Mouse (Mus musculus) thymus, adult 18-20 months (tissue): ENCODE measurements around the gene Ikzf1.

ENCODE experiments used
- DNase-seq, 2 experiments: peaks; one replicate each; pipeline ENCODE4 v3.0.0; 2022; ENCODE audit warnings: mixed read lengths in 2 of 2

Ikzf1 gene

GRCm38 (mm10) chr11:11725252-11725875, 40.6 kb downstream of the Ikzf1 start:
- peak; percentile 51 to 68 for DNase-seq

DNA sequence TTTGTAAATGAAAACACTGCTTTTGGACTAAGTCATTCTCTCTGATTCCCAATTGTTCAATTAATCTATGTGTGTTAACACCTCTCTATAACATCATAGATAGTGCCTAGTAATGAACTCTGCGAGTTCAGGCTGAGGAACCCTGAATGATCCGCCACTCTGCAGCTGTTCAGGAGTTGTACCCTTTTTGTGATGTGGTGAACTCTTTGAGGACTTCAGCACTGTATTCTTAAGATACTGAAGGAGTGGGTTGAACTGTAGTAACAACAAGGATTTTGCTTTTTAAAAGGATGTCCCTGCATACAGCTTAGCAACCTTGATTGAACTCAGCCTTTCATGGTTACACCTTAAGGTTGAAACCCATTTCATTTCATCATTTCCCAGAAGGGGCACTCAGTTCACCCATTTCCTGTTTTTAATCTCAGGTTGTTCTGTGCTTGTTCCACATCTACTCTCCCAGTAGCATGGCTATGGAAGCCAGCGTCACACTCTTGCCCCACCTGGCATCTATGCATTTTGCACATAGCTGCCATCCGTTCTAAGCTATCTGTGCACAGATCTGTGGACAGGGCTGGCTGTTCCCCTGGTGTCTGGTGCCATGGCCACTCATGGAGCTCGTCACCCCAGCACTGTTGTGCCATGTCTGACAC, 41.2 kb downstream of the Ikzf1 start:
- DNase-seq: peak; percentile 56 to 75

DNA sequence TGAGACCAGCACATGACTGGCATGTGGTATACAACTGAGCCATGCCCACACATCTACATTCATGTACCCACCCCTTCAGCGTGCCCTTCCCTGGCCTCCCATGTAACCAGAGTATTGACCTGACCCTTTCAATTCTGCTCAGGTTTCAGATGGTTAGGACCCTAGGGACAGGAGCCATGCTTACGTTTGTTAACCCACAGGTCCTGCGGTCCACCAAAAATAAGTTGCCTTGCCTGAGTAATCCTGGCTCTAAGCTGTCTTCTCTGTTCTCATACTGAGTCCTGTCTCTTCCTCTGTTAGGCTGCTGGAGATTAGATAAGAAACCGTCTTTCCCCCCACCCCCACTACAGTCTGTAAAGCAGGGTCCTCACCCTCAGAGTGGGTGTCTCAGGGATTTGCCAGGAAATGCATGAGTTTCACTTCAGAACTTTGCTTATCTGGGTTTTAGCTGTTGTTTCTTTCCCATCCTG, 42.0 kb downstream of the Ikzf1 start:
- no peak for DNase-seq

DNA sequence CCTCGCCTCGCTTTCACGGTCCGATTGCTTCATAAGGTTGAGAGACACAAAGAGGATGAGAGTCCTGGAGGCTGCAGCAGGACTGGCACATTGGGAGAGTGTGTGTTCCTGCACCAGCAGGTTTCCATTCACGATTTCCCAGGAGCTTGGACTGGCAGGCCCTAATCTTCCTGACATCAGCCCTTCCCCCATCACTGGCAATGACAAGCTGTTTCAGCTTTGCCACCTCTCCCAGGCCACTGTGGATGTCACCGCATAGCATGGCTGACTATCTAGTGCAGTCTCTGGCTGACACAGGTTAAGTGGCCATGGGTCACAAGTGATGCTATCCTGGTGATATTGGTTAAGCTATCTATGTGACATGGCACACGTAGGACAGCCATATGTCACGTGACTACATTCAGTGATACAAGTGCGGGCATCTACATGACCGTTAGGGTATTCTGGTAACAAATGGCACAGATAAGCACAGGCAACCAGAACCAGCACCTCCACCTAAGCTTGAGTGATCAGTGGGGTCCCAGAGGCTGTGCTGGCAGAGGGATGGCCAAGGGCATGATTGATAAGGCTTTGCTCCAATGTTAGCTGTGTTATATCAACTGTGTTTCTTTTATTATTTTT, 43.2 kb downstream of the Ikzf1 start:
- no peak for DNase-seq

DNA sequence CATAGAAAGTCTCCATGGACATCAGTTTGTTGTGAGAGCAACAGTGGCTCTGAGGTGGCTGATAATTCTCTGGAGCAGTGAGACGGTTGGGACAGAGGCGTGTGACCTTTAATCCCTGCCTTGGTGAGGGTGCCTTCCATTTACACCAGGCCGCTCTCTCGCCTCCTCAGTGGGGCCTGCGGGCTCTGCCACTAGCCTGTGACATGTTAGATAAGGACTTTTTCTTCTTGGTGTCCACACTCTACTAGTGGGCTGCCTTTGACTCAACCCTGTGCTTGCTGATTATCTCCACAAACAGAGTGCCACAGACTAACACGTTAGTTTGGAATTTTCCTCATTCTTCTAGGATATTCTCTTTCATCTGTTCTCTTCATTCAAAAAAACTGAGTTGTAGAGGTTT, 44.4 kb downstream of the Ikzf1 start:
- DNase-seq: no peak

DNA sequence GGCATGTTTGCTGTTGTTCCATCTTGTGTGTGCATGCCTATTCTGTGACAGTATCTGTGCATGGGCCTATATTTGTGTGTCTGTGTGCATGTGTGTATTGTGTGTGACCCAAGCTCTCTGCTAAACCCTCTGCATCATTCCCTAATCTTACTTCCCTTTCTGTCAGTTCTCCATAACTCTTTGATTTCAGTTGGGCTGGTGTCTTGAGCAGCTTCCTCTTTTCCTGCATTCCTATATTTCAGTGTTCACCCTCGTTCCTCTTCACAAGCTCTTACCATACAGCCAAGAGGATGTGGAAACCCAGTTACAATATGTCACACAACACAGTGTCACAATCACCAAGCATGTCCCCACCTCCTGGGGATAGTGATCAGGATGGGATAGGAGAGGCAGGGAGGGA, 45.3 kb downstream of the Ikzf1 start:
- no peak for DNase-seq

DNA sequence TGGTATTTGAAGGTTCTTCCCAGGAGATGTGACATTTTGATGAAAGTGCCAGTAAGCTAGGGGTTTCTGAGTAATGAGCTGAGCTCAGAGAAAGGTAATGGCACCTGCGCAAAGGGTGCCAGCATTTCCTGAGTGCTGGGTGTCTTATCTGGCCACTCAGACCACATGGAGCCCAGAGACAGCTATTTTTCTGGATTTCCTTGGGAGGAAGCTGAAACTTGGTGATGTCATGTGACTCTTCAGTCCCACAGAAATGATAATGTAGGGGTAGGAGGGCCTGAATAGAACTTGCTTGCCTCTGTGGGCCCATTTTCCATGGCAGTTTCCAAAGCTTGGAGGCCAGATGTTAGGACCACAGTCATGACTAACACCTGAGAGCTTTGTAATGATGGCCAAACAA, 46.9 kb downstream of the Ikzf1 start:
- no peak for DNase-seq

GRCm38 (mm10) chr11:11732972-11733770, 48.4 kb downstream of the Ikzf1 start:
- DNase-seq: no peak

GRCm38 (mm10) chr11:11735155-11735554, 50.4 kb downstream of the Ikzf1 start:
- no peak for DNase-seq

GRCm38 (mm10) chr11:11736948-11737347, 52.1 kb downstream of the Ikzf1 start:
- DNase-seq: no peak

GRCm38 (mm10) chr11:11737562-11737961, 52.8 kb downstream of the Ikzf1 start:
- DNase-seq: no peak

DNA sequence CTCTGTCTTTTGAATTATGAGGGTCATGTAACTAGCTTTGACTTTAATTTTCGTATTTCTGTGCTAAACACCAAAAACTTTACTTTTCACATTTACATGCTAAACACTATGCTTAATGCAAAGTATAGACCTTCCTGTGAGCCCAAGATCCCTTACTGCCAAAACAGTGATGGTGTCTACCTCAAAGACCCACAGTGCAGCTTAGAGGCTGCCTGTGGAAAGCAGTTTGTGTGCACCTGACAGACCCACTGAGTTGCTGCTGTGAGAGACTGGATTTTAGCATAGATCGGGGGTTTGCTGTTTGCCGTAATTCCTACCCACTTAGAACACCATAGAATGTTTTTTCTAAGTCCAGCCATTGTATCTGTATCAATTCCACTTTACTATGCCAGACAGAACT, 54.3 kb downstream of the Ikzf1 start:
- no peak for DNase-seq

DNA sequence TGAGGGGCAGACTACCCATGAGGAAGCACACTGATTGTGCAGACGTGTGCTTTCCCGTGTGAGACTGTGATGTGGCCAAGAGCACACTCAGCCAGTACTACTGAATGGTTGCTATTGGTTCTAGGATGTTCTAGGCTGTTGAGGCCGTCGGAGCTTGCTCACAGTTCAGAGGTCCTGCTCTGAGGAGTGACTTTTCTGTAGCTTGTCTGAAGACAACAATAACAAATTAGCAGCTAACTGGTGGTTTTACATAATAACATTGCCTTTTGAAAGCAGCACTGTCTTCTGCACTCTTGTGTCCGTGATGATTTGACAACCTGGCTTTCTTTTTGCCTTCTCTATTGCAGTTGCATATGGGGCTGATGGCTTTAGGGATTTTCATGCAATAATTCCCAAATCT, 55.8 kb downstream of the Ikzf1 start:
- DNase-seq: no peak

- DNase-seq: no peak
These were observed 56.8 kb downstream of the Ikzf1 start for GRCm38 (mm10) chr11:11741574-11741973.

DNA sequence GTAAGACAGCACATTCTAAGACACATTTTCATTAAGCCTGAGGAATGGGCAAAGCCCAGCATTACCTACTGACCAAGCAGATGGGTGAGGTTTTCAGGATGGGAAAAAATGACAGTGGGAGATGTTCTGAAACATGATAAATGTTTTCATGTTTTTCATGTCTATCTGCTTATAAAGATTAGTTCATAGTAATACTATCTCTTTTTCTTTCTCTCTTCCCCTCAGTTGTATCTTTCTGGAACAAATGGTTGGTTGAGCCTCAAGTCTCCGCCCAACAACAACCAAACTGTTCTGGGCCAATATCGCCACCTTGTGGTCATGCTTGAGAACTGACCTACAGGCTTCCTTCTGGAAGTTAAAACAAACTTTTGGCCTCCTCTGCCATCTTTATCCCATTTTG, 57.8 kb downstream of the Ikzf1 start:
- peak in 1 of 2 experiments; percentile 66 for DNase-seq

- no peak for DNase-seq
These were observed 59.4 kb downstream of the Ikzf1 start for GRCm38 (mm10) chr11:11744222-11744621.

- no peak for DNase-seq
These were observed 66.3 kb downstream of the Ikzf1 start for GRCm38 (mm10) chr11:11751091-11751490.

DNA sequence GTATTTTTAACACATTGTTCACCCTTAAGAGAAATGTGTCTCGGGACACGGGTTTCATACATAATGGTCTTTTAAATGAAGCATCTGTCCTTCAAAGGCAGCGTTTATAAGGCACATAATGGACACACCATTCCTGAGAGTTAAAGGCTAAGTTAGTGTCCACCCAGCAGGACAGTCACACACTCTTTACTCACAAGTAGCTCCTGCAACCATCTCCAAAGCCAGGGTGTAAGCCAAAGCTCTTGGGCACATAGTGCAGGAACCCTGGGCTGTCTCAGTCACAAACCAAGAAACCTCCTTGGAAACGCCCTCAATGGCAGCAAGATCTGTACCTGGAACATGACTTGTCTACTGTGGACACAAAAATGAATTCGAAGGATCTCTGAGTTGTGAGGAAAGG, 68.1 kb downstream of the Ikzf1 start:
- no peak for DNase-seq

DNA sequence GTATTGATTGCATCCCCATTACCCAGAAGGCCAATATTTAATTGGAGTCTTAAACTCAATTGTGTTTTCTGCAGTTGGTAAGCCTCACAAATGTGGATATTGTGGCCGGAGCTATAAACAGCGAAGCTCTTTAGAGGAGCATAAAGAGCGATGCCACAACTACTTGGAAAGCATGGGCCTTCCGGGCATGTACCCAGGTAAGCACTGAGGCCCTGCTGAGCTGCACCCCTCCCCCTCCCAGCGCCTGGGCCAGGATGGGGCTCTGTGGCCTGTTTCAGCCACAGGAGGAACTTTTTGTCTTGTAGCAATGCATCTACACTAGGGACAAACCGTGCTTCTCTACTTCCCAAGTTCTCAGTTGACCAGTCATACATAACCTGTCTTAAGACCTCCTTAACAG, 73.3 kb downstream of the Ikzf1 start:
- DNase-seq: no peak

DNA sequence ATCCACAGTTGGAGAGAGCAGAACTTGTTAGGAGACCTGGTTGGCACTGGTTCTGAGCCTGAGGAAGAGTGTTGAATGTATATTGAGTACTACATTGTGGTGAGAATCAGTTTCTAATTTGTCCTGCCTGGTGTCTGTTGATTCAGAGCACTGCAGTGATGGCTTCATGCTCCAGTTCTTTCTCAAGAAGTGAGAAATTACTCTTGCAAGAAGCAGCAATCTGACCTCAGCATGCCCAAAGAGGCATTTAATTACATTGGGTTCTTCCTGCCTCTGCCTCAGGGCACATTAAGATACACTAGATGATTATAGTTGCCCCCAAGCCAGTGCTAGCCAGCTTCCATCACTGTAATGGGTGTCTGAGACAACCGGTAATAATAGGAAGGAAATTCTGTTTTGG, 74.1 kb downstream of the Ikzf1 start:
- no peak for DNase-seq

GRCm38 (mm10) chr11:11763211-11763666, 78.4 kb downstream of the Ikzf1 start:
- DNase-seq: no peak

- no peak for DNase-seq
These were observed 80.6 kb downstream of the Ikzf1 start for GRCm38 (mm10) chr11:11765414-11765813.

DNA sequence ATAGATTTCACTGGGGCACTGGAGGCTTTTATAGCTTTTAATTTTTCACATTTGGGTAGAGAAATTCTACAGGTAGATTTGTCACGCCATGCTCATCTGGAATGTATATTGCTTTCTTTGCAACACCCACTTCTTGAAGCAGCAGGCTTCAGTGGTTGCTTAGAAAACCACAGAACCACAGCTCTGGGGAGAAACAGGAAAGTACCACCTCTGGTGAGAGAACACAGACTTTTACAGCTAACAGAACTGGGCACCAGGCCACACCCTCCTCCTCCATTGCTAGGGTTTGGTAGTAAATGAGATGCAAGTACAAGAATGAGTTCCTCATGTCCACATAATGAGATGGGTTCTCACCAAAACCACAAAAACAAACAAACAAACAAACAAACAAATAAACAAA, 81.3 kb downstream of the Ikzf1 start:
- peak in 1 of 2 experiments; percentile 60 for DNase-seq
